ENCODE assay signal across 9 mouse cellular contexts in genomic region chr19:47229461-47229860, GRCm38 (mm10). TPM values are rescaled to one million over a fixed set of nuclear protein-coding genes. Genes with fewer than 3 reads are reported as not detected.
DNase-seq lines count a peak whose midpoint lies in the region; ATAC-seq and TF ChIP-seq lines count a peak whose summit lies in the region.
"Had no signal": no experiment of that assay in that cellular context is flagged by ENCODE, and none has a peak within 500 bp of the region (broad histone marks: within the 10 kb centered on the region; RNA-seq: fewer than 3 reads in every experiment).

No protein-coding gene starts in this region.

- no peak overlapping the region for H3K9ac ChIP-seq in lung, embryonic 15.5 days
- H3K9ac ChIP-seq in embryonic facial prominence, embryonic 15.5 days = no peak overlapping the region

- WGBS in heart, embryonic 10.5 days = 69% methylated on average over 5 of the region's 5 CpGs
- 54% methylated on average over 5 of the region's 5 CpGs for WGBS in lung, embryonic 15.5 days
- WGBS in embryonic facial prominence, embryonic 15.5 days = 78% methylated on average over 5 of the region's 5 CpGs
- WGBS in olfactory bulb, adult 2 months = 82% methylated on average over 5 of the region's 5 CpGs

- no peak for TF ChIP-seq POLR2A in olfactory bulb, adult 2 months (IDR thresholded peaks at IDR 0.05; ENCODE audit: insufficient read depth, low read depth, low read length)

- no peak for DNase-seq in heart, embryonic 10.5 days (ENCODE audit: low spot score)
- no peak for DNase-seq in heart, postnatal 25 days (ENCODE audit: low spot score)
- no peak for DNase-seq in lung, postnatal 36 days
- no peak for DNase-seq in frontal cortex, postnatal 10 days (ENCODE audit: low spot score in 2 of 2)
- no peak for DNase-seq in thymus, postnatal 4 days
- DNase-seq: thymus, adult 2 months had no signal

- H3K4me3 ChIP-seq in heart, embryonic 10.5 days = peak overlapping the region; percentile 56; the same call in 1 of the 2 replicates
- peak overlapping the region; percentile 34; the same call in 1 of the 2 replicates for H3K4me3 ChIP-seq in lung, embryonic 15.5 days
- 0 out of 2 replicates have a peak overlapping the region, but pooled peaks have one; percentile 26 for H3K4me3 ChIP-seq in embryonic facial prominence, embryonic 15.5 days (replicated peaks)
- H3K4me3 ChIP-seq in olfactory bulb, adult 2 months (ENCODE audit: insufficient read depth, low read depth, low read length) = peak overlapping the region; percentile 37

- H3K27me3 ChIP-seq in heart, embryonic 10.5 days (ENCODE audit: insufficient read depth, poor library complexity, severe bottlenecking) = peaks cover 17% of the 10 kb centered on the region
- no peaks in the 10 kb centered on the region for H3K27me3 ChIP-seq in lung, embryonic 15.5 days
- no peaks in the 10 kb centered on the region for H3K27me3 ChIP-seq in embryonic facial prominence, embryonic 15.5 days

- intact Hi-C loops in heart, postnatal 25 days (cut with DNase I) = no loop called here

- H3K27ac ChIP-seq in heart, embryonic 10.5 days = 0 out of 2 replicates have a peak overlapping the region, but pooled peaks have one; percentile 72
- H3K27ac ChIP-seq in lung, embryonic 15.5 days = no peak overlapping the region
- H3K27ac ChIP-seq in embryonic facial prominence, embryonic 15.5 days (replicated peaks) = no peak overlapping the region
- no peak overlapping the region for H3K27ac ChIP-seq in olfactory bulb, adult 2 months (ENCODE audit: insufficient read depth, low read depth, low read length)

- no peak for TF ChIP-seq CTCF in olfactory bulb, adult 2 months (IDR thresholded peaks at IDR 0.05; ENCODE audit: insufficient read depth, low read depth, low read length)

- peak overlapping the region; percentile 71 for H3K4me2 ChIP-seq in lung, embryonic 15.5 days
- no peak overlapping the region for H3K4me2 ChIP-seq in embryonic facial prominence, embryonic 15.5 days (replicated peaks)

- H3K36me3 ChIP-seq in heart, embryonic 10.5 days = no peaks in the 10 kb centered on the region
- H3K36me3 ChIP-seq in lung, embryonic 15.5 days = no peaks in the 10 kb centered on the region
- H3K36me3 ChIP-seq in embryonic facial prominence, embryonic 15.5 days = no peaks in the 10 kb centered on the region

- H3K9me3 ChIP-seq in heart, embryonic 10.5 days = no peaks in the 10 kb centered on the region
- no peaks in the 10 kb centered on the region for H3K9me3 ChIP-seq in lung, embryonic 15.5 days
- H3K9me3 ChIP-seq in embryonic facial prominence, embryonic 15.5 days (replicated peaks) = no peaks in the 10 kb centered on the region

- no peak for ATAC-seq in lung, embryonic 15.5 days (ENCODE audit: borderline replicate concordance, extremely low read depth, low FRiP score, low TSS enrichment)
- no peak for ATAC-seq in embryonic facial prominence, embryonic 15.5 days (ENCODE audit: insufficient number of reproducible peaks, low FRiP score, low TSS enrichment, low read depth)

- H3K4me1 ChIP-seq in heart, embryonic 10.5 days = peaks cover 18% of the 10 kb centered on the region
- peaks cover 12% of the 10 kb centered on the region; the same call in 1 of the 2 replicates for H3K4me1 ChIP-seq in lung, embryonic 15.5 days
- peaks cover 12% of the 10 kb centered on the region for H3K4me1 ChIP-seq in embryonic facial prominence, embryonic 15.5 days
- H3K4me1 ChIP-seq in olfactory bulb, adult 2 months (ENCODE audit: control insufficient read depth, insufficient read depth, low read length) = peaks cover 32% of the 10 kb centered on the region

RNA-seq across cellular contexts. Expression of gene Neurl1a, which starts 50.8 kb away (rescaled TPM):
- 3.4 and 5.1 TPM in 2 replicates for polyA plus RNA-seq in heart, embryonic 10.5 days (2016; fragmentation: Nextera tagmentation; extraction: Ambion mirVana)
- total RNA-seq in heart, postnatal 25 days (2021) = 1 to 10 TPM; 1.0 to 1.1 TPM
- 6.1 and 6.3 TPM in 2 replicates for polyA plus RNA-seq in lung, embryonic 15.5 days (2015; fragmentation: Nextera tagmentation; extraction: Ambion mirVana)
- 8.0 and 9.0 TPM in 2 replicates for polyA plus RNA-seq in embryonic facial prominence, embryonic 15.5 days (2015; fragmentation: Nextera tagmentation; extraction: Ambion mirVana)
- polyA plus RNA-seq in olfactory bulb, adult 2 months (2012; ENCODE audit: insufficient read depth, insufficient read length, low replicate concordance, missing spikeins) = not detected in 2 replicates
